Mouse (Mus musculus): ENCODE data around the gene Shroom3. TPM values are rescaled to one million over a fixed set of nuclear protein-coding genes. Genes with fewer than 3 reads are reported as not detected.

Shroom3 gene
- polyA plus RNA-seq, 1 experiment: 18.6 TPM

- no peak for DNase-seq
- TF ChIP-seq POLR2A (IDR thresholded peaks at IDR 0.05; ENCODE audit: low read depth, low read length) (no peak), CTCF (conservative IDR thresholded peaks at IDR 0.05; ENCODE audit: insufficient read depth, insufficient read length, low read depth, low read length) (no peak)
- H3K27ac ChIP-seq (ENCODE audit: insufficient read depth, low read depth, low read length): no peak overlapping the region
- H3K4me1 ChIP-seq (ENCODE audit: control insufficient read depth, insufficient read depth, low read length): peaks cover 18% of the 10 kb centered on the region
- 74% methylated on average over 2 of the region's 2 CpGs for WGBS
- no peaks in the 10 kb centered on the region for H3K27me3 ChIP-seq (replicated peaks; ENCODE audit: control insufficient read depth, insufficient read depth, low read length)
- no peak overlapping the region for H3K4me3 ChIP-seq (ENCODE audit: insufficient read depth, low read depth, low read length)
- no peaks in the 10 kb centered on the region; the same call in 1 of the 2 replicates for H3K36me3 ChIP-seq (ENCODE audit: control insufficient read depth, insufficient read depth, low read length)
Observed at GRCm38 (mm10) chr5:92872991-92873390, 189.8 kb downstream of the Shroom3 start.

- Histone ChIP-seq H3K4me1 (ENCODE audit: control insufficient read depth, insufficient read depth, low read length) (peaks cover 18% of the 10 kb centered on the region), H3K27me3 (replicated peaks; ENCODE audit: control insufficient read depth, insufficient read depth, low read length) (no peaks in the 10 kb centered on the region), H3K27ac (ENCODE audit: insufficient read depth, low read depth, low read length) (no peak overlapping the region), H3K36me3 (ENCODE audit: control insufficient read depth, insufficient read depth, low read length) (no peaks in the 10 kb centered on the region; the same call in 1 of the 2 replicates), H3K4me3 (ENCODE audit: insufficient read depth, low read depth, low read length) (no peak overlapping the region)
- no peak for DNase-seq
- TF ChIP-seq POLR2A (IDR thresholded peaks at IDR 0.05; ENCODE audit: low read depth, low read length) (no peak), CTCF (conservative IDR thresholded peaks at IDR 0.05; ENCODE audit: insufficient read depth, insufficient read length, low read depth, low read length) (no peak)
Observed at GRCm38 (mm10) chr5:92873518-92873917, 190.3 kb downstream of the Shroom3 start.

GRCm38 (mm10) chr5:92875836-92876235 is 192.6 kb downstream of the Shroom3 start:
- Histone ChIP-seq H3K27ac (ENCODE audit: insufficient read depth, low read depth, low read length) (no peak overlapping the region), H3K36me3 (ENCODE audit: control insufficient read depth, insufficient read depth, low read length) (no peaks in the 10 kb centered on the region; the same call in 1 of the 2 replicates), H3K4me1 (ENCODE audit: control insufficient read depth, insufficient read depth, low read length) (peaks cover 22% of the 10 kb centered on the region), H3K4me3 (ENCODE audit: insufficient read depth, low read depth, low read length) (no peak overlapping the region), H3K27me3 (replicated peaks; ENCODE audit: control insufficient read depth, insufficient read depth, low read length) (no peaks in the 10 kb centered on the region)
- TF ChIP-seq CTCF (conservative IDR thresholded peaks at IDR 0.05; ENCODE audit: insufficient read depth, insufficient read length, low read depth, low read length) (no peak), POLR2A (IDR thresholded peaks at IDR 0.05; ENCODE audit: low read depth, low read length) (no peak)
- DNase-seq: no peak
- WGBS: 96% methylated on average over 10 of the region's 10 CpGs

GRCm38 (mm10) chr5:92877104-92877503 is 193.9 kb downstream of the Shroom3 start:
- Histone ChIP-seq H3K27me3 (replicated peaks; ENCODE audit: control insufficient read depth, insufficient read depth, low read length) (no peaks in the 10 kb centered on the region), H3K4me1 (ENCODE audit: control insufficient read depth, insufficient read depth, low read length) (peaks cover 19% of the 10 kb centered on the region), H3K27ac (ENCODE audit: insufficient read depth, low read depth, low read length) (no peak overlapping the region; the same call in 1 of the 2 replicates), H3K36me3 (ENCODE audit: control insufficient read depth, insufficient read depth, low read length) (no peaks in the 10 kb centered on the region; the same call in 1 of the 2 replicates), H3K4me3 (ENCODE audit: insufficient read depth, low read depth, low read length) (no peak overlapping the region)
- TF ChIP-seq CTCF (conservative IDR thresholded peaks at IDR 0.05; ENCODE audit: insufficient read depth, insufficient read length, low read depth, low read length) (no peak), POLR2A (IDR thresholded peaks at IDR 0.05; ENCODE audit: low read depth, low read length) (no peak)
- DNase-seq: peak; percentile 41
- 54% methylated on average over 3 of the region's 3 CpGs for WGBS

- no peak for DNase-seq
- TF ChIP-seq POLR2A (IDR thresholded peaks at IDR 0.05; ENCODE audit: low read depth, low read length) (no peak), CTCF (conservative IDR thresholded peaks at IDR 0.05; ENCODE audit: insufficient read depth, insufficient read length, low read depth, low read length) (no peak)
- no peak overlapping the region; the same call in 1 of the 2 replicates for H3K27ac ChIP-seq (ENCODE audit: insufficient read depth, low read depth, low read length)
- no peaks in the 10 kb centered on the region; the same call in 1 of the 2 replicates for H3K36me3 ChIP-seq (ENCODE audit: control insufficient read depth, insufficient read depth, low read length)
- H3K27me3 ChIP-seq (replicated peaks; ENCODE audit: control insufficient read depth, insufficient read depth, low read length): no peaks in the 10 kb centered on the region
- 86% methylated on average over 2 of the region's 2 CpGs for WGBS
- no peak overlapping the region for H3K4me3 ChIP-seq (ENCODE audit: insufficient read depth, low read depth, low read length)
- H3K4me1 ChIP-seq (ENCODE audit: control insufficient read depth, insufficient read depth, low read length): peaks cover 11% of the 10 kb centered on the region
Observed at GRCm38 (mm10) chr5:92880393-92880792, 197.2 kb downstream of the Shroom3 start.

- no peaks in the 10 kb centered on the region; the same call in 1 of the 2 replicates for H3K36me3 ChIP-seq (ENCODE audit: control insufficient read depth, insufficient read depth, low read length)
Observed at GRCm38 (mm10) chr5:92880893-92881292, 197.7 kb downstream of the Shroom3 start.

GRCm38 (mm10) chr5:92886141-92886540 is 202.9 kb downstream of the Shroom3 start:
- H3K27ac ChIP-seq (ENCODE audit: insufficient read depth, low read depth, low read length): no peak overlapping the region
- H3K4me3 ChIP-seq (ENCODE audit: insufficient read depth, low read depth, low read length): no peak overlapping the region
- WGBS: 18% methylated on average over 4 of the region's 4 CpGs
- no peaks in the 10 kb centered on the region for H3K27me3 ChIP-seq (replicated peaks; ENCODE audit: control insufficient read depth, insufficient read depth, low read length)
- H3K36me3 ChIP-seq (ENCODE audit: control insufficient read depth, insufficient read depth, low read length): no peaks in the 10 kb centered on the region
- no peak for TF ChIP-seq POLR2A (IDR thresholded peaks at IDR 0.05; ENCODE audit: low read depth, low read length)
- TF ChIP-seq CTCF (conservative IDR thresholded peaks at IDR 0.05; ENCODE audit: insufficient read depth, insufficient read length, low read depth, low read length): no peak
- peak; percentile 72 for DNase-seq
- H3K4me1 ChIP-seq (ENCODE audit: control insufficient read depth, insufficient read depth, low read length): peaks cover 15% of the 10 kb centered on the region

More at GRCm38 (mm10) chr5:92880893-92881292, 197.7 kb downstream of the Shroom3 start:
- peaks cover 12% of the 10 kb centered on the region for H3K4me1 ChIP-seq (ENCODE audit: control insufficient read depth, insufficient read depth, low read length)
- WGBS: 49% methylated on average over 4 of the region's 4 CpGs
- H3K27ac ChIP-seq (ENCODE audit: insufficient read depth, low read depth, low read length): no peak overlapping the region
- H3K4me3 ChIP-seq (ENCODE audit: insufficient read depth, low read depth, low read length): no peak overlapping the region
- TF ChIP-seq CTCF (conservative IDR thresholded peaks at IDR 0.05; ENCODE audit: insufficient read depth, insufficient read length, low read depth, low read length) (no peak), POLR2A (IDR thresholded peaks at IDR 0.05; ENCODE audit: low read depth, low read length) (no peak)
- no peaks in the 10 kb centered on the region for H3K27me3 ChIP-seq (replicated peaks; ENCODE audit: control insufficient read depth, insufficient read depth, low read length)
- DNase-seq: no peak

Data from kidney, adult 2 months (tissue).